Mouse (Mus musculus) gonadal fat pad, adult 2 months (tissue): ENCODE data around the gene Prdm2. TPM values are rescaled to one million over a fixed set of nuclear protein-coding genes. Genes with fewer than 3 reads are reported as not detected.

Experiments used
- DNase-seq: peaks from one replicate; pipeline ENCODE4 v3.0.0-alpha.2; 2012; ENCODE audit warnings: low read depth
- polyA plus RNA-seq: library from polyadenylated mRNA; depleted of rRNA; stranded (reverse); fragments of >200 nt; gene quantifications from 2 replicates; pipeline ENCODE4 v1.2.3, GENCODE M21; 2012; rRNA removed

Prdm2 gene
- polyA plus RNA-seq = 10.5 and 16.0 TPM in 2 replicates

GRCm38 (mm10) chr4:143212341-143213174 lies at the start of gene Prdm2:
TSS of gene Prdm2 (minus strand) at chr4:143212995.
- no peak for DNase-seq

- no peak for DNase-seq
Measured at GRCm38 (mm10) chr4:143259718-143260349, 47.0 kb upstream of the Prdm2 start.

GRCm38 (mm10) chr4:143258517-143258916 lies 45.7 kb upstream of the Prdm2 start:
- no peak for DNase-seq

- no peak for DNase-seq
Measured at GRCm38 (mm10) chr4:143257971-143258370, 45.2 kb upstream of the Prdm2 start.

GRCm38 (mm10) chr4:143255541-143255940 lies 42.7 kb upstream of the Prdm2 start:
- no peak for DNase-seq

GRCm38 (mm10) chr4:143253356-143253755 lies 40.6 kb upstream of the Prdm2 start:
- no peak for DNase-seq

GRCm38 (mm10) chr4:143248050-143248449 lies 35.3 kb upstream of the Prdm2 start:
- DNase-seq = no peak

GRCm38 (mm10) chr4:143241294-143241693 lies 28.5 kb upstream of the Prdm2 start:
- no peak for DNase-seq

- DNase-seq = no peak
Measured at GRCm38 (mm10) chr4:143239615-143240201, 26.9 kb upstream of the Prdm2 start.

- no peak for DNase-seq
Measured at GRCm38 (mm10) chr4:143239117-143239516, 26.3 kb upstream of the Prdm2 start.

- no peak for DNase-seq
Measured at GRCm38 (mm10) chr4:143238241-143239031, 25.6 kb upstream of the Prdm2 start.

GRCm38 (mm10) chr4:143231790-143232422 lies 19.1 kb upstream of the Prdm2 start:
- DNase-seq = no peak

GRCm38 (mm10) chr4:143231110-143231509 lies 18.3 kb upstream of the Prdm2 start:
- DNase-seq = no peak

GRCm38 (mm10) chr4:143227976-143228375 lies 15.2 kb upstream of the Prdm2 start:
- DNase-seq = no peak

GRCm38 (mm10) chr4:143225886-143226285 lies 13.1 kb upstream of the Prdm2 start:
- DNase-seq = no peak

- DNase-seq = no peak
Measured at GRCm38 (mm10) chr4:143219316-143219751, 6.5 kb upstream of the Prdm2 start.

GRCm38 (mm10) chr4:143218858-143219257 lies 6.1 kb upstream of the Prdm2 start:
- DNase-seq = no peak

GRCm38 (mm10) chr4:143217189-143217588 lies 4.4 kb upstream of the Prdm2 start:
- DNase-seq = no peak

- no peak for DNase-seq
Measured at GRCm38 (mm10) chr4:143214221-143214797, 1.5 kb upstream of the Prdm2 start.

GRCm38 (mm10) chr4:143213571-143213970 lies 776 bp upstream of the Prdm2 start:
- DNase-seq = no peak

GRCm38 (mm10) chr4:143213175-143213479 lies 332 bp upstream of the Prdm2 start:
- no peak for DNase-seq
